Mouse (Mus musculus) mesoderm, embryonic 11.5 days (tissue): ENCODE data around the gene Spn.
"Not testable (repeated sequence)": the region's sequence is repeated elsewhere in the genome, so short reads cannot be mapped to it uniquely, and the experiment has no call there.

Source experiments
- DNase-seq: peaks from one replicate; pipeline ENCODE4 v3.0.0-alpha.2; 2012; ENCODE audit warnings: low read depth, low spot score

Spn gene

DNA sequence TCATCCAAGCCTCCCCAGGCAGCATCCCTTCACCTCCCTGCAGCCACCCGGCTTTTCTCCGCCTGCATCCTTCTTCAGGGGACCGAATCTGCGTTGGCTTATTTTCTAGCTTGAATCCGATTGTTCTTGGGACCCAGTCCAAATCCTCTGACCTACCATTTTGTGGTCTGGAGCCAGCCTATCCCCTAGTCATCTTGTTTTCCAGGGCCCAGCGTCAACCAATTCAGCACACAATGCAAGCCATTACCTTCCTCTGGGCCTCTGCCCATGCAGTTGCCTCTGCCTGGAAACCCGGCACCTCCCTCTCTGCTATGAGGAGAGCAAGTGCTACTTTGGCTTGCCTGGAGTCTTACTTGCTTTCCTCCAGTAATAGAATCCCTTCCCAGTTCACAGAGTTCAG, 32.1 kb downstream of the Spn start:
- DNase-seq: no peak

GRCm38 (mm10) chr7:127104560-127105332, 32.9 kb downstream of the Spn start:
- DNase-seq: peak; percentile 95

- no peak for DNase-seq
Observed at GRCm38 (mm10) chr7:127103960-127104359, 33.7 kb downstream of the Spn start.

GRCm38 (mm10) chr7:127102148-127102547, 35.5 kb downstream of the Spn start:
- DNase-seq: no peak

- DNase-seq: no peak
Observed at GRCm38 (mm10) chr7:127101451-127102016, 36.1 kb downstream of the Spn start.

DNA sequence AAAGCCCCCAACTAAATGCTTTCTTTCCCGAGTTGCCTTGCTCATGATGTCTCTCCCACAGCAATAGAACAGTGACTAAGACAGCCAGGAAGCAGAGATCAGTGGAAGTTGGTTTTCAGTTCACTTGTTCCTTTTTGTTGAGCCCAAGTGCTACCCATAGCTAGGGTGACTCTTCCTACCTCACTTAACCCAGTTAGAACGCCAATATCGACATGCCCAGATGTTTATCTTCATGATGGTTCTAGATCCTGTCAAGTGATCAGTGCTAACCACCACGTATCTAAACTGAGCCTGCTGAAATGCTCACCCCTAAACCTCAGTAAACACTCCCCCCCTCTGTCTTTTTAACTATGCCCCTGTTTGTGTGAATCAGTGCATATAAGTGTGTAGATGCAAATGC, 38.1 kb downstream of the Spn start:
- no peak for DNase-seq

GRCm38 (mm10) chr7:127098950-127099349, 38.7 kb downstream of the Spn start:
- DNase-seq: no peak

GRCm38 (mm10) chr7:127098521-127098920, 39.1 kb downstream of the Spn start:
- no peak for DNase-seq

DNA sequence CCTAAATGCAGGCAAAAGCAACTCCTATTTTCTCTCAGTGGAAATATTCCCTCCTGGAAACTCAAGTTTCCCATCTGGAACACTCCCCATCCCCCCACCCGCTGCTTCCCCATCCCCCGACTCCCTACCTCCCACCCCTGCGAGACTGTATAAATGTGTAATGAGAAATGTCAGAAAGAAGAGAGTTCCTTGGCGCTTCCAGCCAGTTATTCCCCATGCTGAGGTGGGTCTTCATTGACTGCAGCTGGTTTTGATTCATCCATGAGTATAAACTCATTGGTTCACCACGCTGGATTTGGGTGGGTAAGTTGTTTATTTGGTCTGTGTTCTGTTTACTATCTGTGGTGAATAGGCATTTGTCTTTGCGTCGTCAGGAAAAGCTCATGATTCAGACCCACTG, 41.2 kb downstream of the Spn start:
- DNase-seq: no peak

- DNase-seq: no peak
Observed at GRCm38 (mm10) chr7:127093914-127094313, 43.7 kb downstream of the Spn start.

GRCm38 (mm10) chr7:127091114-127091896, 46.3 kb downstream of the Spn start, which contains the start of gene AI467606:
Gene AI467606, plus strand, starts transcription at chr7:127091359.
- DNase-seq: peak; percentile 18

- DNase-seq: no peak
Observed at GRCm38 (mm10) chr7:127090154-127091113, 47.2 kb downstream of the Spn start.

DNA sequence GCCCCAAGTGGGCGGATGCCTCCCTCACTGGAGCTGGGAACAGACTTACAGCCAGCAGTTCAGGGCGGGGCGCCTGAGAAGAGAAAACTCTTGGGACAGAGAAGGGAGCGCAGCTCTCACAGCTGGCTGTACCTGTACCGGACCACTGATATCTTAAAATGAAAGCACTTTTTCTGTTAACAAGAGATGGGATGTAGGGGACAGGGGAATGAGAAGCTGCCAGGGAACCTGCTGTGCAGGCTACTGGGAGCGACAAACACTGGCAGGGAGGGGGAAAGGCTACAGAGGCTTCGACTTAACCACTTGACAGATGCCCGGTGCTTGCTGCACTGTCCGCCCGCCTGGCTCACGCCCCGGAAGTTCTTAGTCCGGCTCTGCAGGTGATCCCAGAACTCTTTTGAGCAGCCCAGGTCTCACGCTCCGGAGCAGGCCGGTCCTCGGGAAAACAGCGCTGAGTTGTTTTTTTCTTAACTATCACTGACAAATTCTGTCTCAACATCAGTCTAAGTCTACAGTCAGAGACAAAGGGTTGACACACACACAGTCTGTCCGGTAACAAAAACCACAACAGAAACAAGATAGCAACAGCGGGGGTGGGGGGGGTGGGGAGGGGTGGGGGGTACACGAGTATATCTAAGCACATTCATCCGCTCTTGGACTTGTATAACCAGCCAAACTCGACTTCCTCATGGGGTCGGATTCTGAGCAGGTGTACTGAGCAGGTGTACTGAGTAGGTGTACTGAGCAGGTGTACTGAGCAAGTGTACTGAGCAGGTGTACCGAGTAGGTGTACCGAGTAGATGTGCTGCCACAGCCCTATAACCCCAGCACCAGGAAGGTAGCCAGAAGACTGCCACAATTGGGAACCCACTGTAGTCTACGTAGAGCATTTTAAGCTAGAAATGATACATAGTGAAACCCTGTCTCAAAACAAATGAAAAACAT, 48.5 kb downstream of the Spn start:
- no peak for DNase-seq

DNA sequence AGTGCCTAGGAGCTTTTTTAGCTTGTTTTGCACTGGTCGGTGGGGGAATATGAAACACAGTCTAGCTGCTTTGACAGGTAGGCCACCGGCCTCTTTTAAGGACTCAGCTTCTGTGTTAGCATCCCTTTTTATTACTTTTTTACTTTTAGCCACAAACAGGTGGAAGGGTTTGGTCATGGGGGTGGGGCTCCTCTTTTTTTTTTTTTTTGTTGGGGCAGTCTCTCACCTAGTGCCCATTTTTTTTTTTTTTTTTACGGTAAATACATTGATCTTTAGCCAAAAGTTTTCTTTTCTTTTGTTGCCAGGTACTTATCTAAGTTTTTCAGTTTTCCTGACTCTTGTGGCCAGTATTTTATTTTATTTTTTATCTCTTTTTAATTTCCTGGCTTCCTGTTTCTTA, 49.5 kb downstream of the Spn start:
- DNase-seq: no peak

- not testable (repeated sequence) for DNase-seq
Observed at GRCm38 (mm10) chr7:127087278-127088010, 50.2 kb downstream of the Spn start, which contains the start of gene Zg16. Gene Zg16, minus strand, starts transcription at chr7:127087328.

DNA sequence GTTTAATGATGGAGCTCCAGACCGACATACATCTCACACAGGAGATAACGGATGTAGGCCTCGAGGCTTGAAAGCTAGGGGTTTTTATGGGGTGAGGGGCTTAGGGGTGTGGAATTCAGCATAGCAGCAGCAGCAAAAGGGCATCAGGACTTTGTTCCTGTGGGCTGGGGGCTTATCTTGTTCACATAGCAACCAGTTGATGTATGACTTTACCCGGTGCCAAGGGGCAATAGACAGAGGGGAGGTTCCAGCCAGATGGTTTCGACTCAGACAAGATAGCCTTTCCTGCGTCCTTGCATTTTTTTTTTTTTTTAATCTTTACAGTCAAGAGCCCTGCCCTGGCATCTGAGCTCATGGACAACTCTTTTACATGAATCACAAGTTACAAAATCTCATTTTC, 51.9 kb downstream of the Spn start:
- DNase-seq: not testable (repeated sequence)

DNA sequence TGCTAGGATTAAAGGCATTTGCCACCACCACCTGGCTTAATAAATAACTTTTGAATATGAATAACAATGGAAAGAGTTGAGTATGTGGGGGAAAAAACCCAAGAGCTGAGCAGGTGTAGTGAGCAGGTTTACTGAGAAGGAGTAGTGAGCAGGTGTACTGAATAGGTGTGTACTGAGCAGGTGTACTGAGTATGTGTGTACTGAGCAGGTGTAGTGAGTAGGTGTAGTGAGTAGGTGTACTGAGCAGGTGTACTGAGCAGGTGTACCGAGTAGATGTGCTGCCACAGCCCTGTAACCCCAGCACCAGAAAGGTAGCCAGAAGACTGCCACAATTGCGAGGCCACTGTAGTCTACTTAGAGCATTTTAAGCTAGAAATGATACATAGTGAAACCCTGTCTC, 52.8 kb downstream of the Spn start:
- DNase-seq: no peak

GRCm38 (mm10) chr7:127083689-127084088, 53.9 kb downstream of the Spn start:
- no peak for DNase-seq

DNA sequence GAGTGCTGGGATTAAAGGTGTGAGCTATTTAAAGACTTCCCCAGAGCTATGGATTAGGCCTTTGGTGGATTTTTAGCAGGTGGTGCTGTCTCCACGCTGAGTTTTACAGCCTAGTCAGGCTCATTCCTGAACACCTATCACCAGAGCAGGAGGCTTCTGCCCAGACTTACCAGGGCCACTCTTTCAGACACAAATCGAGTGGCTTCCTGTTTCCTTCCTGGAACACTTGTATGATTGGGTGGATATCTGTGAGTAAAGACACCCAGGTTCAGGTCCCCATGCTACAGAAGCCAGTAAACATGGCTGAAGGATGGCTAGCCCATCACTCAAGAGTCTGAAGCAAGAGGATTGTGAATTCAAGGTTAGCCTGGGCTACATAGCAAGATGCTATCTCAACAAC, 54.6 kb downstream of the Spn start:
- DNase-seq: no peak

- no peak for DNase-seq
Observed at GRCm38 (mm10) chr7:127082271-127082670, 55.4 kb downstream of the Spn start.
